Mouse (Mus musculus): ENCODE data around the gene 3425401B19Rik. TPM values are rescaled to one million over a fixed set of nuclear protein-coding genes. Genes with fewer than 3 reads are reported as not detected.
A peak's percentile ranks its signal among the peaks of the same experiment; 100 is the strongest.

3425401B19Rik gene
- total RNA-seq (2014; rRNA removed) (0.05 and 0.33 TPM in 2 replicates), polyA plus RNA-seq (2015; fragmentation: Nextera tagmentation; extraction: Ambion mirVana) (0.04 and 0.17 TPM in 2 replicates)

GRCm38 (mm10) chr14:32685124-32685826, at the start of gene 3425401B19Rik:
TSS of gene 3425401B19Rik (minus strand) at chr14:32685293.
- Histone ChIP-seq H3K9ac (replicated peaks; ENCODE audit: low read length, poor library complexity, severe bottlenecking) (no peak within 1 kb of the TSS), H3K36me3 (ENCODE audit: insufficient read depth, low read length) (no peaks in the 10 kb centered on the region), H3K9me3 (ENCODE audit: low read length) (no peaks in the 10 kb centered on the region), H3K27me3 (ENCODE audit: insufficient read depth, low read length) (no peaks in the 10 kb centered on the region), H3K4me1 (ENCODE audit: insufficient read depth, low read length) (peaks cover 5% of the 10 kb centered on the region), H3K4me2 (ENCODE audit: low read depth, low read length, poor library complexity, severe bottlenecking) (peak within 1 kb of the TSS; percentile 39; the same call in 1 of the 2 replicates), H3K4me3 (ENCODE audit: low read depth, low read length) (no peak within 1 kb of the TSS), H3K27ac (ENCODE audit: low read depth, low read length) (no peak within 1 kb of the TSS)
- DNase-seq (ENCODE audit: low spot score): no peak
- ATAC-seq (ENCODE audit: low FRiP score): no peak
- no peak for TF ChIP-seq CTCF (IDR thresholded peaks at IDR 0.05)
- 68% methylated on average over 16 of the region's 16 CpGs for WGBS

DNA sequence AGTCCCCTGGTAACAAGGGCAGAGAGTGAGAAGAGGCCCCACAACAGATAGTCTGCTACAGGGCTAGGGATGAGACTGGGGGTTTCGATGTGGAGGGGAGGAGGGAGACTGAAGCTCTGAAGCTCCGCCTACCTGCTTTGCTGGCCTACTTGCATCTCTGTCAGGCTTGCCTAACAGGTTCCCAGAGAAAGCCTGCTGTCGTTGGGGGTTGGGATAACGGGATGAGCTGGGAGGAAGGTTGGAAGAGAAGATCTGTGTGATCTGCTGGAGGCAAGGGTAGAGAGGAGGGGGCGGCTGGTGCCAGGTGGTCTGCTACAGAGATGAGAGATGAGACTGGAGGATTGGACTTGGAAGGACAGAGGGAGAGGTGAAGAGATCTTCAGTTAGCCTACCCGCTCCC, 47.9 kb upstream of the 3425401B19Rik start:
- DNase-seq (ENCODE audit: low spot score) (no peak), ATAC-seq (ENCODE audit: low FRiP score) (no peak)
- TF ChIP-seq CTCF (IDR thresholded peaks at IDR 0.05): no peak
- no peaks in the 10 kb centered on the region for H3K36me3 ChIP-seq (ENCODE audit: insufficient read depth, low read length)
- no peak overlapping the region for H3K9ac ChIP-seq (replicated peaks; ENCODE audit: low read length, poor library complexity, severe bottlenecking)
- no peaks in the 10 kb centered on the region for H3K9me3 ChIP-seq (ENCODE audit: low read length)
- 44% methylated on average over 6 of the region's 6 CpGs for WGBS
- H3K4me3 ChIP-seq (ENCODE audit: low read depth, low read length): no peak overlapping the region
- H3K4me1 ChIP-seq (ENCODE audit: insufficient read depth, low read length): no peaks in the 10 kb centered on the region
- H3K27ac ChIP-seq (ENCODE audit: low read depth, low read length): no peak overlapping the region
- no peak overlapping the region for H3K4me2 ChIP-seq (ENCODE audit: low read depth, low read length, poor library complexity, severe bottlenecking)
- H3K27me3 ChIP-seq (ENCODE audit: insufficient read depth, low read length): no peaks in the 10 kb centered on the region

GRCm38 (mm10) chr14:32726864-32727263, 41.8 kb upstream of the 3425401B19Rik start:
- no peak overlapping the region for H3K9ac ChIP-seq (replicated peaks; ENCODE audit: low read length, poor library complexity, severe bottlenecking)
- DNase-seq (ENCODE audit: low spot score): no peak
- no peak overlapping the region for H3K27ac ChIP-seq (ENCODE audit: low read depth, low read length)
- no peaks in the 10 kb centered on the region for H3K4me1 ChIP-seq (ENCODE audit: insufficient read depth, low read length)
- no peak for TF ChIP-seq CTCF (IDR thresholded peaks at IDR 0.05)
- no peaks in the 10 kb centered on the region for H3K27me3 ChIP-seq (ENCODE audit: insufficient read depth, low read length)
- no peak for ATAC-seq (ENCODE audit: low FRiP score)
- H3K4me2 ChIP-seq (ENCODE audit: low read depth, low read length, poor library complexity, severe bottlenecking): no peak overlapping the region
- no peaks in the 10 kb centered on the region for H3K9me3 ChIP-seq (ENCODE audit: low read length)
- no peaks in the 10 kb centered on the region for H3K36me3 ChIP-seq (ENCODE audit: insufficient read depth, low read length)
- H3K4me3 ChIP-seq (ENCODE audit: low read depth, low read length): no peak overlapping the region

DNA sequence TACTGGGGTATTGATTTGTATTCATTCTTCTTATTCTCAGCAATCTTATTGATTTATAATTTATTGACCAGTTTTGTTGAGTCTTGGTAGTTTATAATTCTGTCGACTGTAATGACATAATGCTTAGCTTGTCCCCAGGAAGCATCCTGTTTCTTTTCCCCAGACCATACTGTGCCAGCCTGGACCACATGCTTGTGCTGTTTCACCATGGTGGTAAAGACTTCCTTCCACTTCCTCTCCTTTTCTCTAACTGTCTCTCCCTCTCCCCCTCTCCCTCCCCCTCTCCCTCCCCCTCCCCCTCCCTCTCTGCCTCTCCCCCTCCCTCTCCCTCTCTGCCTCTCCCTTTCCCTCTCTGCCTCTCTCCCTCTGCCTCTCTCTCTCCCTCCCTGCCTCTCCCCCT, 36.4 kb upstream of the 3425401B19Rik start:
- Histone ChIP-seq H3K9me3 (ENCODE audit: low read length) (no peaks in the 10 kb centered on the region), H3K27ac (ENCODE audit: low read depth, low read length) (no peak overlapping the region), H3K4me1 (ENCODE audit: insufficient read depth, low read length) (no peaks in the 10 kb centered on the region), H3K9ac (replicated peaks; ENCODE audit: low read length, poor library complexity, severe bottlenecking) (no peak overlapping the region), H3K27me3 (ENCODE audit: insufficient read depth, low read length) (no peaks in the 10 kb centered on the region), H3K36me3 (ENCODE audit: insufficient read depth, low read length) (no peaks in the 10 kb centered on the region), H3K4me3 (ENCODE audit: low read depth, low read length) (no peak overlapping the region), H3K4me2 (ENCODE audit: low read depth, low read length, poor library complexity, severe bottlenecking) (no peak overlapping the region)
- no peak for TF ChIP-seq CTCF (IDR thresholded peaks at IDR 0.05)
- DNase-seq (ENCODE audit: low spot score): no peak
- no peak for ATAC-seq (ENCODE audit: low FRiP score)
- WGBS: 47% methylated on average over 1 of the region's 1 CpGs

GRCm38 (mm10) chr14:32716763-32717439, 31.8 kb upstream of the 3425401B19Rik start:
- no peak for TF ChIP-seq CTCF (IDR thresholded peaks at IDR 0.05)
- DNase-seq (ENCODE audit: low spot score) (no peak), ATAC-seq (ENCODE audit: low FRiP score) (no peak)
- Histone ChIP-seq H3K27ac (ENCODE audit: low read depth, low read length) (no peak overlapping the region), H3K27me3 (ENCODE audit: insufficient read depth, low read length) (no peaks in the 10 kb centered on the region), H3K4me1 (ENCODE audit: insufficient read depth, low read length) (no peaks in the 10 kb centered on the region), H3K4me3 (ENCODE audit: low read depth, low read length) (no peak overlapping the region), H3K9ac (replicated peaks; ENCODE audit: low read length, poor library complexity, severe bottlenecking) (no peak overlapping the region), H3K36me3 (ENCODE audit: insufficient read depth, low read length) (no peaks in the 10 kb centered on the region), H3K4me2 (ENCODE audit: low read depth, low read length, poor library complexity, severe bottlenecking) (no peak overlapping the region), H3K9me3 (ENCODE audit: low read length) (no peaks in the 10 kb centered on the region)
- WGBS: 88% methylated on average over 6 of the region's 6 CpGs

DNA sequence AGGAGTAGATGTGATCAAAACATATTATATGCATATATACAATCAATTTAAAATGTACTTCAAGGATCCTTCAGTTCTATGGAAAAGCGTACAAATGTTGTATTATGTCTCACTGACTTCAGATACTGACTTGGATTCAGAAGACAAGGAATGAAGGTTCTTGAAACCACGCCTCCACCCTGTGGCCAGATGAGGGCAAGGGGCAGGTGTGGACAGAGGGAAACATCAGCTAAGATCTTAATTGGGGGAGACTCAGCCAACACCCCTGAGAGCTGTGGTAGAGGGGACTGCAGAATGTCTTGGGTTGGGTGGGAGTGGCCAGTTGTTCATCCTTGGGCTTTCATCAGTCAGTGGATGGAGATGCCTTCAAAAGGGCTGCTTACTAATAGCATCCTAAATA, 30.4 kb upstream of the 3425401B19Rik start:
- no peak overlapping the region for H3K4me3 ChIP-seq (ENCODE audit: low read depth, low read length)
- DNase-seq (ENCODE audit: low spot score) (no peak), ATAC-seq (ENCODE audit: low FRiP score) (no peak)
- no peaks in the 10 kb centered on the region for H3K36me3 ChIP-seq (ENCODE audit: insufficient read depth, low read length)
- no peaks in the 10 kb centered on the region for H3K9me3 ChIP-seq (ENCODE audit: low read length)
- H3K27me3 ChIP-seq (ENCODE audit: insufficient read depth, low read length): no peaks in the 10 kb centered on the region
- 88% methylated on average over 2 of the region's 2 CpGs for WGBS
- TF ChIP-seq CTCF (IDR thresholded peaks at IDR 0.05): no peak
- no peak overlapping the region for H3K27ac ChIP-seq (ENCODE audit: low read depth, low read length)
- no peak overlapping the region for H3K9ac ChIP-seq (replicated peaks; ENCODE audit: low read length, poor library complexity, severe bottlenecking)
- no peak overlapping the region for H3K4me2 ChIP-seq (ENCODE audit: low read depth, low read length, poor library complexity, severe bottlenecking)
- H3K4me1 ChIP-seq (ENCODE audit: insufficient read depth, low read length): no peaks in the 10 kb centered on the region

Data from midbrain, postnatal 0 days (tissue).